Mouse (Mus musculus) neural tube, embryonic 11.5 days (tissue): ENCODE results near the gene Jph2. TPM values are rescaled to one million over a fixed set of nuclear protein-coding genes. Genes with fewer than 3 reads are reported as not detected.

Experiments used
- ATAC-seq: fragments of 200-750 bp; cut with Nextera tagmentation; 2 replicates; pipeline ENCODE4 v1.8.0; 2017; ENCODE audit warnings: moderate number of reproducible peaks, mild to moderate bottlenecking, moderate TSS enrichment, moderate library complexity; ENCODE audit not compliant: insufficient read depth, low FRiP score, low TSS enrichment
- DNase-seq: peaks from one replicate; pipeline ENCODE4 v3.0.0-alpha.2; 2015; ENCODE audit warnings: low spot score
- H3K27ac ChIP-seq: fragments of 300-500 bp; sonication (generic); 2 replicates; pipeline ENCODE4 v1.5.1; 2014; ENCODE audit warnings: low read depth, mild to moderate bottlenecking, low read length
- H3K27me3 ChIP-seq: fragments of 300-500 bp; sonication (generic); 2 replicates; pipeline ENCODE4 v1.6.1; 2014; ENCODE audit warnings: mild to moderate bottlenecking, low read length, mixed read lengths; ENCODE audit not compliant: control insufficient read depth, insufficient read depth
- H3K36me3 ChIP-seq: fragments of 300-500 bp; sonication (generic); 2 replicates; pipeline ENCODE4 v1.6.1; 2014; ENCODE audit warnings: mild to moderate bottlenecking, low read length, moderate library complexity, mixed read lengths; ENCODE audit not compliant: control insufficient read depth, insufficient read depth
- H3K4me1 ChIP-seq: fragments of 300-500 bp; sonication (generic); 2 replicates; pipeline ENCODE4 v1.6.1; 2014; ENCODE audit warnings: low read length, mixed read lengths; ENCODE audit not compliant: control insufficient read depth, insufficient read depth
- H3K4me2 ChIP-seq: fragments of 300-500 bp; sonication (generic); 2 replicates; pipeline ENCODE4 v1.6.1; 2014; ENCODE audit warnings: low read depth, mild to moderate bottlenecking, moderate library complexity
- H3K4me3 ChIP-seq: fragments of 300-500 bp; sonication (generic); 2 replicates; pipeline ENCODE4 v1.5.1; 2014; ENCODE audit warnings: low read depth, low read length
- H3K9ac ChIP-seq: fragments of 300-500 bp; sonication (generic); 2 replicates; pipeline ENCODE4 v1.6.1; 2014; ENCODE audit warnings: mild to moderate bottlenecking, low read length
- H3K9me3 ChIP-seq: fragments of 300-500 bp; sonication (generic); 2 replicates; pipeline ENCODE4 v1.6.1; 2016; ENCODE audit warnings: low read length; ENCODE audit not compliant: control insufficient read depth
- WGBS: fragments of 180-500 bp; shearing (Covaris S2); extraction: QIAGEN DNeasy Blood & Tissue Kit; methylation state at CpG from one replicate; pipeline ENCODE4 v1.1.7; 2014; 5-methylcytosine and 5-hydroxymethylcytosine counted together
- polyA plus RNA-seq: library from polyadenylated mRNA; unstranded; fragments of >200 nt; fragmentation: Nextera tagmentation; extraction: Ambion mirVana; gene quantifications from 2 replicates; pipeline ENCODE4 v1.2.1, GENCODE M21; 2014

The Jph2 gene
- polyA plus RNA-seq, 1 experiment from 2014 or later = 0.52 TPM

DNA sequence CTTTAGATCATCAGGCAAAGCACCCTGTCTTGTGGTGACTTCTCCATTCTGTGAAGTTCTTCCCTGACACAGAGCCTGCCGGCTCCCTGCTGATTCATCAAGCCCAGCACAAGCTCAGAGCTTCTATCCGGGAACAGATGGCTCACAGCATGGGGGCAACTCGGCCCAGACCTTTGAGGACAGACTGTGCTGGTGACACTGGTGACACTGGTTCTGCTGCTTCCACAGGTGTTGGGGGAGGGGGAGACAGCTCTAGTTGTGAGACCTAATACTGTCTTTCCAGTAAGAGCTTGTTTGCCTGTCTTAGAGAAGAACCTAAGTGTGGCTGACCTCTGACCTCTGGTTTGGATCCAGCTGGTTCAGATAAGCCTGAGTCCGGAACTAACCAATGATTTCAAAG lies 36.2 kb upstream of the Jph2 start:
- WGBS = 25% methylated on average over 4 of the region's 4 CpGs
- DNase-seq (no peak), ATAC-seq (no peak)
- no peak overlapping the region for H3K9ac ChIP-seq
- H3K27me3 ChIP-seq = no peaks in the 10 kb centered on the region; the same call in 1 of the 2 replicates
- H3K27ac ChIP-seq = no peak overlapping the region
- H3K9me3 ChIP-seq = no peaks in the 10 kb centered on the region
- H3K36me3 ChIP-seq = no peaks in the 10 kb centered on the region
- H3K4me1 ChIP-seq = no peaks in the 10 kb centered on the region
- H3K4me2 ChIP-seq = no peak overlapping the region
- H3K4me3 ChIP-seq = no peak overlapping the region

DNA sequence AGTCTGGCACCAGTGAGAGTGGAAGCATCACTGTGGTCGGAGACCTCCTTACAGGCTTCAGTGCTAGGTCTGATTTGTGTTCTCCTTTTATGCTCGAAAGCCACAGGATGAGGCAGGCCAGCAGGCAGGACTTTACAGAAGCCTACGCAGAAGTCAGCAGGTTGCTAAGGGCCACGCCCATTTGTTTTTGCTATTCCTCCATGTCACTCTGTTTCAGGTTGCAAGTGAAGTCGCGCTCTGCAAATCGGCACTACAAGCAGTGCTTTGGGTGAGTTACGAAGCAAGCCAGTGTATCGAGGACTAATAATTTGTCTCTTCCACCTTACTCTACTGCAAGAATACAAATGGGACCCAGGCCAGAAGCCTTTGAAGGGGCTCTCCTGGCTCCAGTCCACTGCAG lies 33.5 kb upstream of the Jph2 start:
- Histone ChIP-seq H3K27ac (no peak overlapping the region), H3K9me3 (no peaks in the 10 kb centered on the region), H3K36me3 (no peaks in the 10 kb centered on the region), H3K4me3 (no peak overlapping the region), H3K4me1 (no peaks in the 10 kb centered on the region), H3K9ac (no peak overlapping the region), H3K27me3 (no peaks in the 10 kb centered on the region), H3K4me2 (no peak overlapping the region)
- DNase-seq (no peak), ATAC-seq (no peak)
- 87% methylated on average over 9 of the region's 9 CpGs for WGBS

DNA sequence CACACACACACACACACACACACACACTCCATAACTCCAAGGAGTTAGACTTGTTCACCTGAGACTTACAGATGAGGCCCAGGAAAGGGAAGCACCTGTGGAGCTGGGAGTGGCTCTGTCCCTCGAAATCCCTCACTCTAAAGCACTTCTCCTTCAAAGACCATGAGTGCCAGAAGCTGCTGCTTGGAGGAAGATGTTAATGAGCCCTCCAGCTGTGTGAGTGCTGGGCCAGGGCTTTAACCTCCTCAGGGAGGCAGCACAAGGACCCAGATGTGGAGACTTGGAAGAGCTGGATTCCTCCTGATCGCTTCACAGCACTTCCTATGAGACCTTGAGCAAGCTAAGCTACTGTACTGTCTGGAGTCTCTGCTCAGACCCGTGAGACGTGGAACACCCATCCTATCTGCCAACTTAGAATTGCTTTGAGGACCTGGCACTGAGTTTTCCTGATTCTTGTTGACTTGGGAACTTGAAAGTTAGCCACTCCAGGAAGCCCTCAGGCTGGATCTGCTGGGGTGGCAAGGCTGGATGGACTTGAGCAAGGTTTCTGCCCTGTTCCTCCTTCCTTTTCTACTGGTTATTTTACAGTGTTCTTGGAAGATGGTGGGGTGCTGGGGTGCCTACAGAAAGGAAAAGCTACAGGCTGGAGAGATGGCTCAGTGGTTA lies 30.7 kb upstream of the Jph2 start:
- WGBS = 37% methylated on average over 4 of the region's 4 CpGs
- H3K9ac ChIP-seq = no peak overlapping the region

DNA sequence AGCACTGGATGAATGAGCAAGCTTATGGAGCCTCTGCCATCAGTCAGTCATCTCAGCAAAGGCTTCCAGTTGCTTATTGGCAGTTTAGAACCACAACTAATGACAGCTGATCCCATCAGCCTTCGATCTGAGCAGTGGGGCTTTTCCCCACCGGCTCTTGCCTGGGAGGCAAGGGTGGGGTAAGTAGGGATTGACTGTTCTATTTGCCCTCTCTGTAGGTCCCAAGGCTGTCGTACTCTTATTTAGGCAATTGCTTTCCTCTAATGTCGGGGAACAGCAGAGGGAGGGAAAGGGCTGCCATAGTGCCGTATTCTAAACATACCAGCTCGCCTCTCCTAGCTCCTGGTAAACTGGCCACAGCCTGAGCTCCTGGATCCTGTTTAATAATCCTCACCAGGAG lies 26.8 kb upstream of the Jph2 start, which contains the start of gene Oser1:
Gene Oser1 (minus strand): TSS at position 101 of the 400 bp plus-strand sequence.
- Histone ChIP-seq H3K4me3 (no peak within 1 kb of the TSS), H3K27me3 (no peaks in the 10 kb centered on the region), H3K4me2 (no peak within 1 kb of the TSS), H3K36me3 (no peaks in the 10 kb centered on the region), H3K4me1 (peaks cover 5% of the 10 kb centered on the region), H3K9me3 (no peaks in the 10 kb centered on the region), H3K27ac (no peak within 1 kb of the TSS), H3K9ac (no peak within 1 kb of the TSS)
- WGBS = 80% methylated on average over 6 of the region's 6 CpGs
- ATAC-seq (no peak), DNase-seq (no peak)

More for the DNA sequence above, 30.7 kb upstream of the Jph2 start:
- no peaks in the 10 kb centered on the region for H3K9me3 ChIP-seq
- H3K4me3 ChIP-seq = no peak overlapping the region
- H3K27ac ChIP-seq = no peak overlapping the region
- no peaks in the 10 kb centered on the region for H3K36me3 ChIP-seq
- DNase-seq = no peak
- no peak overlapping the region for H3K4me2 ChIP-seq
- no peak for ATAC-seq
- H3K27me3 ChIP-seq = no peaks in the 10 kb centered on the region
- H3K4me1 ChIP-seq = no peaks in the 10 kb centered on the region

DNA sequence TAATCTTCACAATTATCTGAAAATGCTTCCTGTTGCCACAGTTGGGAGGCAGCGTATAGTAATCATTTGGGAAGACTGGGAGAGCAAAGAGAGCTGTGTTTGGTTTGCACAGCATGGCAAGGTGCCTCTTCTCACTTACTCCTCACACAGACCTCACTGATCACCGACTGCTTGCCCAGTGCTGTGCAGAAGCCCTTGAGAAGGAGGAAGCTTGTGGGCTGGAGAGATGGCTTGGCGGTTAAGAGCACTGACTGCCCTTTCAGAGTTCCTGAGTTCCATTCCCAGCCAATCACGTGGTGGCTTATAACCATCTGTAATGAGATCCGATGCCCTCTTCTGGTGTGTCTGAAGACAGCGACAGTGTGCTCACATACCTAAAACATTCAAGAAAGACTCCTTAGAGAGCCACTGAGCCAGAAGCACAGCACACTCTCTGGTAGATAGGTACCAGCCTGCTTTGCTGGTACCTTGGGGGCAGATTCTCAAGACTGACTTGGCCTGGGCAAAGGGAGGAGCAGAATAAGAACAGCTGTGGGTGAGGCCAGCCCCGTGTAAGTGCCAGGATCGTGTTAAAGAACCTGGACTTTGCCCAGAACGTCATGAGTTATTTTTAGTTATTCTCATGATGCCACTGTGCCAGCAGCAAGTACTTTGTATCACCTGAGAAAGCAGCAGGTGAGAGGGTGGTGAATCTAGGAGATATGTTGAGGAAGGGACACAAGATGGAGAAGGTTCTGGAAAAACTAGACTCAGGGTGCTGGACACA lies 25.3 kb upstream of the Jph2 start:
- Histone ChIP-seq H3K4me1 (peaks cover 7% of the 10 kb centered on the region), H3K9ac (no peak overlapping the region), H3K4me3 (no peak overlapping the region), H3K36me3 (no peaks in the 10 kb centered on the region), H3K27ac (no peak overlapping the region), H3K9me3 (no peaks in the 10 kb centered on the region), H3K4me2 (no peak overlapping the region), H3K27me3 (no peaks in the 10 kb centered on the region)
- 87% methylated on average over 9 of the region's 9 CpGs for WGBS
- ATAC-seq (no peak), DNase-seq (no peak)

DNA sequence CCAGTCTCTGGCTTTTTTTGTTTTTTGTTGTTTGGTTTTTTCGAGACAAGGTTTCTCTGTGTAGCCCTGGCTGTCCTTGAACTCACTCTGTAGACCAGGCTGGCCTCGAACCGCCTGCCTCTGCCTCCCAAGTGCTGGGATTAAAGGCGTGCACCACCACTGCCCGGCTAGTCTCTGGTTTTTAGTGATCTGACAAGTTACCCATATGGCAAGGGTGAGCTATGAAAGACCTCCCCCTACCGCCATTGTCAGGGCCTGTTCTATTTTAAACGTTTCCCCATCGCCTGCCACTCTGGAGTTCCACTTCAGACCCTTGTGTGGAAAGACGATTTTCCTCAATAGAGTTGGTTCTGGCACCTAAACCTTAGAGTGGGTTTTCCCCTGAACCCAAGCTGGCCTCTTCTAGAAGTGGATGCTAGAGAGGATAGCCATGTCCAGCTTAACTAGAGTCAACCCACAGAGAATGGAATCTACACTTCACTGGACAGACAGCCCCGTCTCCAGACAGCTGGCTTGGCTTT lies 22.6 kb upstream of the Jph2 start:
- no peak for DNase-seq
- no peak for ATAC-seq
- WGBS = 42% methylated on average over 10 of the region's 10 CpGs
- Histone ChIP-seq H3K9me3 (no peaks in the 10 kb centered on the region), H3K4me1 (peaks cover 13% of the 10 kb centered on the region), H3K9ac (peak overlapping the region; percentile 54), H3K4me3 (peak overlapping the region; percentile 62), H3K27me3 (no peaks in the 10 kb centered on the region), H3K27ac (no peak overlapping the region), H3K4me2 (peak overlapping the region; percentile 64), H3K36me3 (no peaks in the 10 kb centered on the region)

DNA sequence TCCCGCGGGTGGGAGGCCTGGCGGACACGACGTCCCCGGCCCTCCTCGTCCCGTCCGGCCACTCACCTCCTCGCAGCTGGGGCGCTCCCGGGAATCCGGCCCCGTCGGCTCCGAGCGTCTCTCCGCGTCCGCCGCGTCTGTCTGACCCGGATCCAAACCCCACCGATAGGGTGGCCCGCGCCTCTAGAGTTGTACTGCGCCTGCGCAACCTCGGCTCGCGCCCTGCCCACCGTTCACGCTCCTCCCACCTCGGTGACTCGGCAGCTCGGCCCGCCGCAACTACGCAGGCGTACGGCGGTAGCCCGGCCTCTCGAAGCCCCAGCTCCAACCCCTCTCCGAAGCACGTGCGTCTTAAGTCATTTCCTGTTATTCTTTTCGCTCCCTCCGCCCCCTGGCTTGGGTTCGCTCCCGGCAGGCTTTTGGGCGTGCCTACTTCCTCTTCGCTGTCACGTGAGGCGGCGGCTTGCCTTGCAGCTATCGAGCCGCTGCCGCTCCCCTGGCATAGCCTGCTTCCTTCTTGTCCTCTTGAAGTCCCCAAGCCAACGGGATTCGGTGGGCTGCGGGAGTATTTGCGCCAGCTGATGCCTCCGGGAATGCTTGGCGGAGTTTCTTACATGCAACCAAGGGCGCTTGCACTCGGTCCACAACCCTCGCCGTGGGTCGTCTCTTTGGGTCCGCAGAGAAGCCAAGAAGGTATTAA lies 21.7 kb upstream of the Jph2 start:
- no peaks in the 10 kb centered on the region for H3K27me3 ChIP-seq
- H3K4me1 ChIP-seq = peaks cover 13% of the 10 kb centered on the region
- under 1% methylated on average over 53 of the region's 71 CpGs for WGBS
- ATAC-seq (peak; percentile 99), DNase-seq (peak; percentile 99)
- H3K9ac ChIP-seq = peak overlapping the region; percentile 58
- H3K27ac ChIP-seq = peak overlapping the region; percentile 57; the same call in 1 of the 2 replicates
- peak overlapping the region; percentile 66 for H3K4me2 ChIP-seq
- H3K9me3 ChIP-seq = no peaks in the 10 kb centered on the region
- H3K4me3 ChIP-seq = peak overlapping the region; percentile 62
- H3K36me3 ChIP-seq = no peaks in the 10 kb centered on the region

DNA sequence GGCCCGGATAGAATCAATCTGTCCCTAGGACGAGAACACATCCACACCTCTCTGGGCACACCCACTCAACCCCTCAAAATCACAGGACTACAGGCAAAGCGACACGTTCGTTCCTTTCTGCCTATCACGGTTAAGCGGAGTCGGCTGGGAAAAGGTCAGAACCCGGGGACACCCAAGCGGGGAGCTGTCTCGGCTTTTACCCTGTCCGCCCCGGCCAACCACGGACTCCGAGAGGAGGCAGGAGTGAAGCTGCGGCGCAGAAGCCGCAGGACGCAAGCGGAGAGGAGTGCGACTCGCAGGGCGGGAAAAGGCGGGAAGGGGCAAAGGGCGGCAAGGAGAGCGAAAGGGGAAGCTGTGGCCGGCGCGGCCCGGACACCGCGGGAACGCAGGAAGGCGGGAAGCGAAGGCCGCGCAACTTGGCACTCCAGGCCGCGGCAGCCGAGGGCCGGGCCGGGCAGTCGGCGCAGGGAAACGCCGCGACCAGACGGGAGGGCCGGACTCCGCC lies 21.1 kb upstream of the Jph2 start:
- ATAC-seq = peak; percentile 67
- Histone ChIP-seq H3K36me3 (no peaks in the 10 kb centered on the region), H3K9ac (peak overlapping the region; percentile 58), H3K27me3 (no peaks in the 10 kb centered on the region), H3K4me1 (peaks cover 13% of the 10 kb centered on the region), H3K4me3 (peak overlapping the region; percentile 62), H3K4me2 (peak overlapping the region; percentile 66), H3K27ac (no peak overlapping the region), H3K9me3 (no peaks in the 10 kb centered on the region)
- WGBS = under 1% methylated on average over 33 of the region's 50 CpGs
- DNase-seq = no peak
